Mouse (Mus musculus) right cerebral cortex, postnatal 36 days (tissue): ENCODE measurements around the gene Rpa3.
A peak's percentile ranks its signal among the peaks of the same experiment; 100 is the strongest.

Experiments used
- DNase-seq, 2 experiments: peaks; one replicate each; pipeline ENCODE4 v3.0.0; 2022; ENCODE audit warnings: low spot score in 2 of 2, mixed read lengths in 1 of 2

The Rpa3 gene

DNA sequence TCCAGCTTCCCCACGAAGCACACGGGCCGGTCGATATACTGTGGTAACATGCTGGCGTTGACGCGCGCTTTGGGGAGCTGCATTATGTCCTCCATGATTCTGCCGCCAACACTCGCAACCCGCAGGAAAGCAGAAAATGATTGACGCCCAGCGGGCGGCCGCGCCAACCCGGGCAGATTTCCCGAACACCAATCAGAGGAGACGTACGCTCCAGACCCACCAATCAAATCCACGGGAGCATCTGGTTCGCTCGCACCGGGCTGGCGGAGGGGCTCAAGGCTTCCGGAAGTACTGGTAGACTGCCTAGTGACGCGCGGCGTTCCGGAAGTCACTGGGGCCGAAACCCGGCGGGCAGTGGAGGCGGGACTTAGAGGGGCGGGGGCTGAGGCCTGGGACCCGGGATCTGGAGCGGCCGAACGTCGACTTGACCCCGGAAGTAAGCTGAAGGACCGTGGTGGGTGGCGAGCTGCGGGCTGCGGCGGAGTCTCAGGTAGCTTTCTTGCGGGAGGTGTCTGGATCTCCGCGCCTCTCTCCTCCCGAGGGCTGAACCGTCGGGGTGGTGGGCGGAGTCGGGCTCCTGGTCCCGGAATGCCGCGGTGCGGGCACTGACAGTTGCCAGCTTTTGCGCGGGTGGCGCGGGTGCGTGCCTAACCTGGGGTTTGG is at the start of gene Rpa3, which contains the start of the genes Umad1 and Gm45062:
Gene Rpa3 (minus strand): TSS at position 170 of the 663 bp plus-strand sequence.
Gene Umad1 (plus strand): TSS at position 285 of the 663 bp plus-strand sequence.
Gene Gm45062 (plus strand): TSS at position 447 of the 663 bp plus-strand sequence.
- peak; percentile 98 to 99 for DNase-seq

DNA sequence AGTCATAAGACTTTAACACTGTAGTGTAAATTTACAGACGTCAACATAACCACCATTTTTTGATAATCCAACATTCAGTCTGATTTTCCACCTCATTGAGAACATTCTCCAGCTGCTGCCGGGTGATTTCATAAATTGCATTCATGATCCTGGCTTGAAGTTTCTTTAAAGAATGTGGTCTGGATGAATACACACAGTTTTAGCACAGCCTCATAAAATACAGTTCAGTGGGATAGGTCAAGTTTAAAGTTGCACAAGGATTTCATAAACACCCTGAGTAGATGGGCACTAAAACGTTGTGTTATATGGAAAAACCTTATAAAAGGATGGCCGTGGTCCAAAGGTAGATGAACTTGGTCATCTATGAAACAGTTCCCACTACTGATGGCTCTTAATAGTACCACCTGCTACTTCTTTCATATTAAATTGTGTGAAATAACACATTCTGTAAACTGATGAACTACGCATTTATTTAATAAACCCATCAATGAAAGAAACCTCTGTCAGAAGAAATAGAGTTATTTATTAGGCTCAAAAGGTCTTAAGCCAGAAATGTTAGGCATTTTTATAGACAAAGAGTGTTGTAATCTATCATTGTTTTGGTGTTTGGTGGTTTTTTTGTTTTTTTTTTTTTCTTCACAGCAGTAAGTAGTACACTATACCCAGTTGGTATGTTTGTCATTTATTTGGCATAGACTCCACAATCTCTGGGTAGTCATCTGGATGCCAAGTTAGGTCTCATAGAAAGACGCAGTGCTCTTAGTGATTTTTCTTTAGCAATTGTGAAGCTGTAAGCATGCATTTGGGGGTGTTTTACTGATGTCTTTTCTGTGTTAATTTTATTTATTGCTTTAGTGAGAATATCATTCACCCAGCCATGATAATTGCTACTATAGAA is 49.2 kb upstream of the Rpa3 start:
- DNase-seq, result no peak

DNA sequence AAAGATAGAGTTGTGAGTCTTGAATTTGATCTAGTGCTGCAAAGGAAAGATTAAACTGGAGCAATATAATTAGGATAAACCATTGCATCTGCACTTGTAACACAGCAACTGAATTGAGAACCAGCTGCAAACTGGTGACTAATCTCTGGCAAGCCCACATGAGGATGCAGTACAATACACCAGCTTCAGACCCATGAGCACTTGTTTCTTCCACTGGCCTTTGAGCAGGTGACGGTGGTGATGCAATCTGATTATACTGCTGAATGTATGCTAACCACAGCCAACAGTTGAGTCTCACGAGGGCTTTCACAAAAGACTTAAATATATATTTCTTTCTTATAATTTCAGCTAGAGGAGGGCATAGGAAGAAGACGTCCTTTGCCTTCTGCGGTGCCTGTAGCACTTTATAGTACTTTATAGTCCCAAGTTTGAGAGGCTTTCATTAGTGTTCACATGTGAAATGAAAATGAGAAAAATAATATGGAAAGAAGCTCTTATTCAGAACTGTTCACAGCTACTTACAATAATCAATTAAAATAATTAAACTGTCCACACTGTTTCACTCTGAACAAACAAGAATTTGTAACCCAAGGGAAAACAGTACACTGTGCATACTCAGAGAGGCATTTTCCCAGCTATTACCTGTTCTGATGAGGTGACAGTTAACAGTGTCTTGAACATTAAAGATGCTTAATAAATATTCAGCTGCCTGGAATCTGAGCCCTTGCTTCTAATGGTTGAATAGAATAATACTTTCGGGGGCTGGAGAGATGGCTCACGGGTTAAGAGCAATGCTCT is 40.3 kb upstream of the Rpa3 start:
- no peak for DNase-seq

GRCm38 (mm10) chr6:8294048-8294784 is 35.2 kb upstream of the Rpa3 start:
- DNase-seq, result no peak

GRCm38 (mm10) chr6:8288755-8289580 is 30.0 kb upstream of the Rpa3 start:
- no peak for DNase-seq

GRCm38 (mm10) chr6:8286146-8286545 is 27.2 kb upstream of the Rpa3 start:
- DNase-seq, result no peak

DNA sequence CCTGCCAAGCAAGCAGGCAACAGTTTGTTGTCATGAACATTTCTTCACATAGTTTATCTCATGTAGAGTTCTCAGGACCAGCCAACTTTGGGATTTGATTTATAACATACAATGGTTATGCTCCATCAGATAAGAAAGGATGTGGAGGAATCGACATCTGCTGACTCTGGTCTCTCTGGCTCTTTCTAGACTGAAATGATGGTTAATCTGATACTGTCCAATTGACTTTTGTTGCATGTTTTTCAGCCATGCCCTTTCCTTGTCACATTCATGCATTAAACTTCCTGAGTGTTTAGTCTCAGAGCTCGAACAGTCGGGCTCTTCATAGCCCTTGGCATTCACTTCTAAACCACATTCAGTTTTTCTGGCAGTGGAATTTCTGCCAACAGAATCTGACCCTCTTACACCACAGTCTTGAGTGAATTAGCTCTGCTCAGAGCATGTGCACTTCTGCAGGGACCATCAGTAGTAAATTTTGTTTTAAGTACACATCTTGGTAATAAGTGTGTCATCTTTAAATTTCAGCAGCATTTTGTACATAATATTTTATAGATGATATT is 26.5 kb upstream of the Rpa3 start:
- DNase-seq, result no peak

- DNase-seq, result no peak
Measured at GRCm38 (mm10) chr6:8283255-8283654, 24.3 kb upstream of the Rpa3 start.

GRCm38 (mm10) chr6:8278426-8279002 is 19.5 kb upstream of the Rpa3 start:
- no peak for DNase-seq

GRCm38 (mm10) chr6:8276431-8276830 is 17.5 kb upstream of the Rpa3 start:
- no peak for DNase-seq

DNA sequence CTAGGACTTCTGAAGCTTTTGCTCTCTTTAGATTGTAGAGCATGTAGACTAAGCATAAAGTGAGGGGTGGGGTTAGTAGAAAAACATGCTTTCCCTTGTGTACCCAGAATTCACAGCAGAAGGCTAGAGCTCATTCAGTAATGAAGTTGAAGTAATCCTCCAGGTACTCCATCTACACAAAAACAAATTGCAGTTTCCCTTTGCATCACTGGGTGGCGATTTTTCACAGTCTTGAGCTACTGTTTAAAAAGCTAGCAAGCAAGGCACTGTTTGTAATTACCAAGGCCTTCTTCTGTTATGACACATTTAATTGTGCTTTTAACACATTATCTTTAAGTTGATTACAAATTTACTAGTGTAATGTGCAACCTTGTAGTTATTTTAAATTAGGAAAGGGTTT is 16.1 kb upstream of the Rpa3 start:
- peak; percentile 52 to 77 for DNase-seq

DNA sequence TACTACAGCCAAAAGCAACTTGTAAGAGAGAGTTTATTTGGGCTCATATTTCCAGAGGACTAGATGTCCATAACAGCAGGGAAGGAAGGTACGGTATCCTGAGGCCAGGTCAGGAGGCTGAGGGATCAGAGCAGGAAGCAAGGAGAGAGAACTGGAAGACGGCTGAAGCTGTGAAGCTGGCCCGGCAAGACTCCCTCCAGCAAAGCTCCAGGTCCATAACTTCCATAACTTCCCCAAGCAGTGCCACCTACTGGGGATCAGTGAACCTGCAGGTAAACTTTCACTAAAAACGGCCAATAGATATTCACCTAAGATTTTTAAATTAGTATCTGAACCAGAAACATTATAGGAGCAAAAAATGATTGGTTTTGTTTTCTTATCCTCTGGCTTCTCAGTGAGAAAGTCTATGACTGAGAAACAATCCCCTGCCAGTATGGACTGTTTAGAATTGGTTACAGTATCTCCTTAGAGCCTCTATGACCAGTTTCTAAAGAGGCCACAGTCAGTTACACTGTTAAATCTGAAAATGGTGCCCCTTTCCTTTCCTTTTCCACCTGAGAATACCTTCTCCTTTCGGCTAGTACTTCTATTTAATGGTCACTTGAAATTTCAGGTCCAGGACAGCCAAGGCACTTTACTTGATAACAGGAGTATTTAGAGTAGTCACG is 15.5 kb upstream of the Rpa3 start:
- DNase-seq, result no peak

GRCm38 (mm10) chr6:8271047-8271446 is 12.1 kb upstream of the Rpa3 start:
- no peak for DNase-seq

DNA sequence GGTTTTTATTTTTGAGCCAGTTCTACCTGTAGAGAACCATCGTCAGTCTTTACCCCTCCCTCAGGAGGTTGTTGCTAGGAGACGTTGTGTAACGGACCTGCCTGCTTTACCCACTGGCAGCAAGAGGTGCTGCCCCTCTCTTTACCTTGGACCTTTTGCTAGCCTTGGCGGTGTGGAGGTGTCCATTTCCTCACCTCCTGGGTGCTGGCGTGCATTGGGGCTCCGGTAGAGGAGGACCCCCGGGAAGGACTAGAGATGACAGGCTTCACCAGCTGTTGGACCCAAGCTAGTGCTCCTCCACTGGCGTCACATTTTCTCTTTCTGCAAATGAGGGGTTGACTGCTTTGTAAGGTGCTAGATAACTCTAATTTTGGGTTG is 683 bp upstream of the Rpa3 start:
- DNase-seq, result no peak

GRCm38 (mm10) chr6:8258316-8258715 is 657 bp downstream of the Rpa3 start:
- no peak for DNase-seq

GRCm38 (mm10) chr6:8228596-8228995 is 30.4 kb downstream of the Rpa3 start:
- DNase-seq, result no peak

GRCm38 (mm10) chr6:8227035-8227434 is 31.9 kb downstream of the Rpa3 start:
- no peak for DNase-seq

- DNase-seq, result no peak
Measured at GRCm38 (mm10) chr6:8210661-8211060, 48.3 kb downstream of the Rpa3 start.

DNA sequence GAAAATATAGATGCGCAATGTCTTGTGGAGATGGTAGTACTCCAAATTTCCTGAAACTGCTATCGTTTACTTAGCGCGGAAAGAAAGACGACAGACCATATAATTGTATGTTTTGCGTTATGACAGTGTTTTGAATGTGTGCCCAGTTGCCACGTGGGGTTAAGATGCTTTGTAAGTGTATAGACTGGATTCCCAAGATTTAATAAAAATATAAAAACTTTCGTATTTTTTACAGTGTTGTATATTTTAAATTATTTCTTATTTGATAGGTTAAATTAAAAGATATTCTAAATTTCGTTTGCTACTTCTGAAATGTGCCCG is 49.1 kb downstream of the Rpa3 start:
- no peak for DNase-seq
